Mouse (Mus musculus): ENCODE data around the gene Clgn. TPM values are rescaled to one million over a fixed set of nuclear protein-coding genes. Genes with fewer than 3 reads are reported as not detected.

Clgn gene
- polyA plus RNA-seq, 1 experiment from 2014 or later: 13.2 TPM

Other genes with a start within 250 kb of the Clgn start
- gene Tbc1d9, start 224.5 kb upstream of the Clgn start, polyA plus RNA-seq (2014; fragmentation: Nextera tagmentation; extraction: Ambion mirVana): 23.0 and 26.3 TPM in 2 replicates
- 10.3 and 12.9 TPM in 2 replicates for gene Gm10645, start 223.7 kb upstream of the Clgn start, polyA plus RNA-seq (2014; fragmentation: Nextera tagmentation; extraction: Ambion mirVana)
- gene Ucp1, start 99.5 kb upstream of the Clgn start, polyA plus RNA-seq (2014; fragmentation: Nextera tagmentation; extraction: Ambion mirVana): 0.16 TPM in 1 of 2 replicates, not detected in the other
- gene Elmod2, start 57.4 kb upstream of the Clgn start, polyA plus RNA-seq (2014; fragmentation: Nextera tagmentation; extraction: Ambion mirVana): 24.1 and 24.9 TPM in 2 replicates
- gene Mgat4d, start 41.4 kb upstream of the Clgn start, polyA plus RNA-seq (2014; fragmentation: Nextera tagmentation; extraction: Ambion mirVana): not detected in 2 replicates
- gene Scoc, start 68.5 kb downstream of the Clgn start, polyA plus RNA-seq (2014; fragmentation: Nextera tagmentation; extraction: Ambion mirVana): 290 and 317 TPM in 2 replicates
- gene Olfr370, start 145.9 kb downstream of the Clgn start, polyA plus RNA-seq (2014; fragmentation: Nextera tagmentation; extraction: Ambion mirVana): 0.13 TPM in 1 of 2 replicates, not detected in the other
- 321 and 385 TPM in 2 replicates for gene Ndufb7, start 176.8 kb downstream of the Clgn start, polyA plus RNA-seq (2014; fragmentation: Nextera tagmentation; extraction: Ambion mirVana)
- gene Tecr, start 218.1 kb downstream of the Clgn start, polyA plus RNA-seq (2014; fragmentation: Nextera tagmentation; extraction: Ambion mirVana): 1,444 and 1,536 TPM in 2 replicates
- gene Dnajb1, start 218.3 kb downstream of the Clgn start, polyA plus RNA-seq (2014; fragmentation: Nextera tagmentation; extraction: Ambion mirVana): 45.8 and 47.8 TPM in 2 replicates